Mouse (Mus musculus): ENCODE measurements around the gene Gnl2. TPM values are rescaled to one million over a fixed set of nuclear protein-coding genes. Genes with fewer than 3 reads are reported as not detected.
A peak's percentile ranks its signal among the peaks of the same experiment; 100 is the strongest.

The Gnl2 gene
- polyA plus RNA-seq, 1 experiment from 2014 or later, result 26.7 TPM

DNA sequence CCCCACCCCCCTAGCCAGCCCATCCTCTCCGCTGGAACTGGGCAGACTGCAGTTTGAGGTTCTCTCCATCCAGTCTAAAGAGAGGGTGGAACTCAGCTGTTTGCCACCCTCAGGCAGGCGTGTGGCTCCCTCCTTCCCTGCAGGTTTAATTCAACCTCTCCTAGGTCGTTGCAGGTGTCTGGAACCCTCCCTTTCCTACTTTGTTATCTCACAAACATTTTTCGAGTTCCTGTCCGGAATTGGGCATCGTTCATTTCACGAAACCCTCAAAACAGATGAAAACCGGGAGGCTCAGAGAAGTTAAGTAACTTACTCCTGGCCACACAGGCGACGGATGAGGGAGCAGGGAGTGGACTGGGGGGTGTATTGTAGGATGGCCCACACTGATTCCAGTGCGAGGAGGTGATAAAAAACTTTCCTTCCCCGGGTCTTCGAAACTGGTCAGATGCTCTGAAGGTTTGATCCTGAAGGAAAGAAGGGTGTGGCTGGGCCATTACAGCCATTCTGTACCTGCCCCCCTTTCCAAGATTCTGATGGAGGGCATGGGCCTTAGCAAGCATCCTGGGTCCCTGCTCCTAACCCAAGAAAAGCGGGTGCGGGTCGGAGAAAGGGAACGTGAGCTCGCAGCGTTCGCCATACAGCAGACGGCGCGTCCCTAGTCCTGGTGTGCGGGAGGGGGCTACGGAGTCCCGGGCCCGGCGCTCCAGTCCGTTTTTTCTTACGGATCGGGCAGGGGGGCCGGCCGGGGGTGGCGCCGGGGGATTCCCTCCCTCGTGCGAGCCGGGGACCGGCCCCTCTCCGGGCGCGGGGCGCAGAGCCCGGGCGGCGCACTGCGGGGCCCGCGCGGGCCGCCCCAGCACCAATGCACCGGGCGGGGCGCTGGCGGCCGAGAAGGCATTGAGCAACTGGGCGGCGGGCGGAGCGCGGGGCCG is 30.4 kb upstream of the Gnl2 start, which contains the start of gene Rspo1:
Gene Rspo1, plus strand, starts transcription at position 760 of the 932 bp plus-strand sequence.
- WGBS (ENCODE audit: insufficient replicate concordance), result 3% methylated on average over 54 of the region's 62 CpGs
- Histone ChIP-seq H3K36me3 (replicated peaks; ENCODE audit: insufficient read depth, low read length) (no peaks in the 10 kb centered on the region), H3K27ac (ENCODE audit: low read depth) (no peak within 1 kb of the TSS), H3K9me3 (ENCODE audit: low read length) (no peaks in the 10 kb centered on the region), H3K4me2 (ENCODE audit: low read depth, low read length) (peak within 1 kb of the TSS; percentile 65), H3K9ac (replicated peaks) (no peak within 1 kb of the TSS), H3K4me1 (ENCODE audit: insufficient read depth) (no peaks in the 10 kb centered on the region; the same call in 1 of the 2 replicates), H3K4me3 (ENCODE audit: low read depth, low read length) (peak within 1 kb of the TSS; percentile 36), H3K27me3 (ENCODE audit: insufficient read depth, low read length) (peaks cover 82% of the 10 kb centered on the region)
- DNase-seq (no peak), ATAC-seq (no peak)
- TF ChIP-seq EP300 (IDR thresholded peaks at IDR 0.05; ENCODE audit: low read depth), result no peak
- no peak for TF ChIP-seq CTCF (IDR thresholded peaks at IDR 0.05; ENCODE audit: low read depth)

DNA sequence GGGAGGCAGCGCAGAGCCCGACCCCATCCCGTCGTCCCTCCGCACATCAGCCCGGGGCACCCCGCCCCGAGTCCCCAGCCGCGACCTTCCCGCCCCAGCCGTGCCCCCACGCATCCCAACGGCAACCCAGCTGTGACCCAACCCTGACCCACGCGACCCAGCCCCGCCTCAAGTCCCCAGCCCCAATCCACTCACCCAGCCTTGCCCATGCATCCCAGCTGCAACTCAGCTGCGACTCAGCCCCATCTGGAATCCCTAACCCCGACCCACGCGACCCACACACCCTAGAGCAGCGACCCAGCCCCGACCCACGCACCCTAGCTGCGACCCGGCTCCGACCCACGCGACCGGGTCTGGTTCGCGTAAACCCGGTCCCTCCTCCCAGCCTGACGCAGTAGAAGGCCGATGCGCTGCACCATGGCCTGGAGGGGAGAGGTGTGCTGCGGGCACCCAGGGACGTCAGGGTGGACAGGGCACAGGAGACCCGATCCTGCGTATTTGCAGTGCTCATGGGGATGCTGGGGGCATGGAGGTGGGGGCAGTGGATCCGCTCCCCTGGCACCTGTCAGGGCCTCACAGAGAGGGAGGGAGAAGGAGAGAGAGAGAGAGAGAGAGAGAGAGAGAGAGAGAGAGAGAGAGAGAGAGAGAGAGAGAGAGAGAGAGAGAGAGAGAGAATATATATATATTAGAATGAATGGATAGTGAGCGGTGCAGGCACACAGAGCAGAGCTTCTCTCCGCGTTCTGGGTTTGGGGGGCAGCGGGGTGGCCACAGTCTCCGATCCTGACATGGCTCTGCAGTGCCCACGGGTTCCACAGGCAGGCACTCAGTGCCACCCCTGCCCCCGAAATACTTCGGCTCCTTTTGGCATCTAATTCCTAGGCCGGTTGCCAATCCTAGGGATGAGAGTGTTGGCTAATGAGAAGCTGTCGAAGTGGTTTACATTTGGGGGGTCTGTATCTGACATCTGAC is 29.4 kb upstream of the Gnl2 start:
- DNase-seq (no peak), ATAC-seq (no peak)
- Histone ChIP-seq H3K36me3 (replicated peaks; ENCODE audit: insufficient read depth, low read length) (no peaks in the 10 kb centered on the region), H3K27me3 (ENCODE audit: insufficient read depth, low read length) (peaks cover 84% of the 10 kb centered on the region), H3K4me2 (ENCODE audit: low read depth, low read length) (peak overlapping the region; percentile 65), H3K27ac (ENCODE audit: low read depth) (no peak overlapping the region), H3K9ac (replicated peaks) (no peak overlapping the region), H3K9me3 (ENCODE audit: low read length) (no peaks in the 10 kb centered on the region), H3K4me3 (ENCODE audit: low read depth, low read length) (peak overlapping the region; percentile 36), H3K4me1 (ENCODE audit: insufficient read depth) (no peaks in the 10 kb centered on the region; the same call in 1 of the 2 replicates)
- WGBS (ENCODE audit: insufficient replicate concordance), result 6% methylated on average over 46 of the region's 51 CpGs
- no peak for TF ChIP-seq EP300 (IDR thresholded peaks at IDR 0.05; ENCODE audit: low read depth)
- no peak for TF ChIP-seq CTCF (IDR thresholded peaks at IDR 0.05; ENCODE audit: low read depth)

DNA sequence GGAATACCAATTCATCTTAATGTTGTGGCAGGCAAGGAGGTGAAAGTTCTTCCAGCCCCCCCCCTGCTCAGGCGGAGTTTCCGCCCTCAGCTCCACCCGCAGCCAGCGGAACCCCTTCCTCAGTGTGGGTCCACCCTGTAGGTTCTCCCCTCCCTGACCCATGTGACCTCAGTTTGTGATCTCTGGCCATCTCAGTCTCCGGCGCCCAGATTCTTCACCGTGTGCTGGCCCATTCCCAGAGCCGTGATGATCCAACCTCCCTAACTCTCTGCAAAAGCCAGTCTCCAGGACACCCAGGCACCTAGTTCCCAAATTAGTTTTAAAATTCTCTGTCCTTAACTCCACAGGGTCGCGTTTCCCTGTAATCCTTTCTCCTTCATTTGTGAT is 28.7 kb upstream of the Gnl2 start:
- Histone ChIP-seq H3K27ac (ENCODE audit: low read depth) (no peak overlapping the region), H3K9me3 (ENCODE audit: low read length) (no peaks in the 10 kb centered on the region), H3K9ac (replicated peaks) (no peak overlapping the region), H3K27me3 (ENCODE audit: insufficient read depth, low read length) (peaks cover 80% of the 10 kb centered on the region), H3K4me1 (ENCODE audit: insufficient read depth) (no peaks in the 10 kb centered on the region; the same call in 1 of the 2 replicates), H3K4me2 (ENCODE audit: low read depth, low read length) (no peak overlapping the region), H3K4me3 (ENCODE audit: low read depth, low read length) (no peak overlapping the region), H3K36me3 (replicated peaks; ENCODE audit: insufficient read depth, low read length) (no peaks in the 10 kb centered on the region)
- DNase-seq (no peak), ATAC-seq (no peak)
- 16% methylated on average over 10 of the region's 10 CpGs for WGBS (ENCODE audit: insufficient replicate concordance)
- TF ChIP-seq EP300 (IDR thresholded peaks at IDR 0.05; ENCODE audit: low read depth) (no peak), CTCF (IDR thresholded peaks at IDR 0.05; ENCODE audit: low read depth) (no peak)

DNA sequence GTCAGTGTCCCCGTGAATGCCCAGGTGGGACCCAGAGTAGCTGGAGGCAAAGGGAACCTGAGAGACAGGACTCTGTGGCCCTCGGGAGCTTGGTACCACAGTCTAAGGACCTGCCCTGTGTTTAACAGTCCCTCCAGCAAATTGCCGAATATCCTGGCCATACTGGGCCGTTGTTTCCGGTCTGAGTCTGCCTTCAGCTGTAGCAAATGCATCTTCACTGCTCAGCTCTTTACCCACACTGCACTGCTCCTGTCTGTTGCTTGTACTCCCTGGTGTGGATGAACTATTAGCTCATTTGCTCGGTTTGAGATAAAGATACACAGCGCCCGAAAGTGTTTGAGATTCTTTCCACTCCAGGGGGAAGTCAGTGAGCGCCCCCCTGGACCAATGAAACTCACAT is 28.0 kb upstream of the Gnl2 start:
- Histone ChIP-seq H3K4me3 (ENCODE audit: low read depth, low read length) (no peak overlapping the region), H3K9me3 (ENCODE audit: low read length) (no peaks in the 10 kb centered on the region), H3K36me3 (replicated peaks; ENCODE audit: insufficient read depth, low read length) (no peaks in the 10 kb centered on the region), H3K9ac (replicated peaks) (no peak overlapping the region), H3K27me3 (ENCODE audit: insufficient read depth, low read length) (peaks cover 74% of the 10 kb centered on the region), H3K4me1 (ENCODE audit: insufficient read depth) (no peaks in the 10 kb centered on the region; the same call in 1 of the 2 replicates), H3K4me2 (ENCODE audit: low read depth, low read length) (no peak overlapping the region), H3K27ac (ENCODE audit: low read depth) (no peak overlapping the region)
- WGBS (ENCODE audit: insufficient replicate concordance), result 25% methylated on average over 9 of the region's 9 CpGs
- TF ChIP-seq CTCF (IDR thresholded peaks at IDR 0.05; ENCODE audit: low read depth), result no peak
- no peak for TF ChIP-seq EP300 (IDR thresholded peaks at IDR 0.05; ENCODE audit: low read depth)
- no peak for ATAC-seq
- DNase-seq, result no peak

DNA sequence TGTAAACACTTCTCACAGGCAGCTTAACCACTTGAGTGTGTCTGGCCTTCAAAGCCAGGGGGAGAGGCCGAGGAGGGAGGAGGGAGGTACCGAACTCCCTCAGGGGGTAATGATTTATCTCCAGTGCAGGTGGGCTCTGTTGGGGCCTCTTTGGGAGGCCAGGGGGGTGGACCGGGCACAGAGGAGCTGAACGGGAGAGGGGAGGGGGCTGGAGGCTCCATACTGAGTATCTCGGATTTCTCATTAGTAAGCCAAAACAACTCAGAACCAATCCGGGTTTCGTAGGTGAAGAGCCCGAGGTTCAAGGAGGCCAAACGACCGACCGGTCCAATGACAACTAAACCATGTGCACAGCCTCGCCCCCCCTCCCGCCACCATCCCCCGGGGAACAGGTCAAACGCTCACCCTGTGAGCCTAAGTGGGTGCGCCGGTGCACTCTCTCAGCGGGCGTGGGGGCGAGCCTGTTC is 26.6 kb upstream of the Gnl2 start:
- Histone ChIP-seq H3K36me3 (replicated peaks; ENCODE audit: insufficient read depth, low read length) (no peaks in the 10 kb centered on the region), H3K4me1 (ENCODE audit: insufficient read depth) (no peaks in the 10 kb centered on the region; the same call in 1 of the 2 replicates), H3K9ac (replicated peaks) (no peak overlapping the region), H3K9me3 (ENCODE audit: low read length) (no peaks in the 10 kb centered on the region), H3K27ac (ENCODE audit: low read depth) (no peak overlapping the region), H3K4me3 (ENCODE audit: low read depth, low read length) (no peak overlapping the region), H3K4me2 (ENCODE audit: low read depth, low read length) (0 out of 2 replicates have a peak overlapping the region, but pooled peaks have one; percentile 36), H3K27me3 (ENCODE audit: insufficient read depth, low read length) (peaks cover 60% of the 10 kb centered on the region)
- DNase-seq, result no peak
- TF ChIP-seq EP300 (IDR thresholded peaks at IDR 0.05; ENCODE audit: low read depth), result no peak
- TF ChIP-seq CTCF (IDR thresholded peaks at IDR 0.05; ENCODE audit: low read depth), result no peak
- WGBS (ENCODE audit: insufficient replicate concordance), result 7% methylated on average over 20 of the region's 20 CpGs
- no peak for ATAC-seq
